Comparison of ENCODE assay signal across 10 mouse cellular contexts in genomic region chr9:72374074-72374473, GRCm38 (mm10).
DNase-seq lines count a peak whose midpoint lies in the region; ATAC-seq and TF ChIP-seq lines count a peak whose summit lies in the region.
"Had no signal": no experiment of that assay in that cellular context is flagged by ENCODE, and none has a peak within 500 bp of the region (broad histone marks: within the 10 kb centered on the region; RNA-seq: fewer than 3 reads in every experiment).

No protein-coding gene starts in this region.

- 90% methylated on average over 3 of the region's 3 CpGs for WGBS in lung, embryonic 14.5 days
- WGBS in forebrain, embryonic 10.5 days, result 98% methylated on average over 3 of the region's 3 CpGs

- ATAC-seq in lung, embryonic 14.5 days (ENCODE audit: insufficient read depth), result no peak

- no peak overlapping the region for H3K9ac ChIP-seq in lung, embryonic 14.5 days

- TF ChIP-seq CTCF in lung, embryonic 14.5 days (IDR thresholded peaks at IDR 0.05; ENCODE audit: low read depth), result peak; percentile 39

- DNase-seq in cerebellum, postnatal 10 days, result peak; percentile 51 to 60
- no peak for DNase-seq in cerebellum, adult 11-12 months
- peak; percentile 18 for DNase-seq in lung, embryonic 14.5 days
- no peak for DNase-seq in lung, postnatal 25 days (ENCODE audit: low spot score)
- DNase-seq in R1 (ENCODE audit: low read depth, low spot score), result peak; percentile 89
- DNase-seq in splenic B cell, adult 2 months (ENCODE audit: low read depth, low spot score), result peak; percentile 30
- DNase-seq in forebrain, embryonic 10.5 days (ENCODE audit: extremely low spot score, low spot score), result no peak
- no peak for DNase-seq in urinary bladder, postnatal 25 days (ENCODE audit: low spot score)
- DNase-seq: heart, postnatal 4 days; lung, adult 18-20 months had no signal

- H3K27me3 ChIP-seq in lung, embryonic 14.5 days (ENCODE audit: insufficient read depth, low read length), result no peaks in the 10 kb centered on the region
- no peaks in the 10 kb centered on the region for H3K27me3 ChIP-seq in splenic B cell, adult 2 months (ENCODE audit: control insufficient read depth, insufficient read depth, low read length, poor library complexity, severe bottlenecking)
- H3K27me3 ChIP-seq in forebrain, embryonic 10.5 days (ENCODE audit: poor library complexity, severe bottlenecking), result no peaks in the 10 kb centered on the region

- H3K27ac ChIP-seq in lung, embryonic 14.5 days (ENCODE audit: low read depth), result no peak overlapping the region
- no peak overlapping the region for H3K27ac ChIP-seq in forebrain, embryonic 10.5 days

- no peaks in the 10 kb centered on the region for H3K9me3 ChIP-seq in lung, embryonic 14.5 days (ENCODE audit: low read depth, low read length)
- H3K9me3 ChIP-seq in forebrain, embryonic 10.5 days, result no peaks in the 10 kb centered on the region

- H3K4me2 ChIP-seq in lung, embryonic 14.5 days, result no peak overlapping the region

- no peak overlapping the region for H3K4me3 ChIP-seq in lung, embryonic 14.5 days (ENCODE audit: low read depth, low read length)
- H3K4me3 ChIP-seq in forebrain, embryonic 10.5 days, result no peak overlapping the region

- no peaks in the 10 kb centered on the region for H3K4me1 ChIP-seq in lung, embryonic 14.5 days (ENCODE audit: insufficient read depth)
- no peaks in the 10 kb centered on the region for H3K4me1 ChIP-seq in forebrain, embryonic 10.5 days

- no peaks in the 10 kb centered on the region for H3K36me3 ChIP-seq in lung, embryonic 14.5 days (ENCODE audit: insufficient read depth)
- no peaks in the 10 kb centered on the region for H3K36me3 ChIP-seq in splenic B cell, adult 2 months (ENCODE audit: control insufficient read depth, insufficient read depth, low read length, poor library complexity, severe bottlenecking)
- H3K36me3 ChIP-seq in forebrain, embryonic 10.5 days (replicated peaks), result no peaks in the 10 kb centered on the region

Comparison
In these comparisons a context has a peak if more than half of its experiments do, and no peak if none do; other contexts are left out.
1. DNase-seq: peak in cerebellum, postnatal 10 days (2 of 2), lung, embryonic 14.5 days (single experiment), R1 (single experiment) and splenic B cell, adult 2 months (single experiment); none in cerebellum, adult 11-12 months (single experiment), lung, postnatal 25 days (single experiment), forebrain, embryonic 10.5 days (single experiment) and urinary bladder, postnatal 25 days (single experiment).